Mouse (Mus musculus): ENCODE data around the gene Relt. TPM values are rescaled to one million over a fixed set of nuclear protein-coding genes. Genes with fewer than 3 reads are reported as not detected.

Relt gene
- total RNA-seq, 2 experiments from 2014 or later: 2.8 to 6.7 TPM

DNA sequence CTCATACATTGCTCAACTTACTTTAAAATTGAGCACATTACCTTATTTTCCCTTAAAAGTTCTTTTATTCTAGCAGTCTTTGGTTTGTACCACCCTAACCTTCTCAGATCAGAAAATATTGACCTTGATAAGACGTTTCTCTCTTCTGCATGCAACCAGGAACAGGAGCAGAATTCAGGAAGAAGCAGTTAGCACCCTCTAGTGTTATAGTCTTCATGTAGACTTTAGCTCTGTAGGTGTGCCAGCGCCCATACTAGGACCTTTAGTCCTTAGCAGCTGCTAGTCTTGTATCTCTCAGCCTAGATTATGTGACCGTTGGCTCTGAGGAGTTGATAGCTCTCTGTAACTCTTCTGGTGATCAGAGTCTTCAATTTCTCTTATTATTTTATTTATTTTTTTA lies 64.4 kb downstream of the Relt start:
- DNase-seq: no peak

Small RNA genes lying within 50 kb of the gene (microRNA-seq; reads per million reads assigned to microRNA genes)
- 224 reads per million, percentile 55 among the genes with 10 or more reads in this experiment for gene Mir3102

Other genes starting within 250 kb of the Relt start
- gene Plekhb1, start 201.0 kb downstream of the Relt start, total RNA-seq (2021): 1 to 10 TPM; 4.3 to 5.4 TPM
- 10 to 100 TPM; 46.7 to 51.2 TPM for gene Fam168a, start 156.8 kb downstream of the Relt start, total RNA-seq (2021)
- gene Arhgef17, start 68.7 kb upstream of the Relt start, total RNA-seq (2021): 10 to 100 TPM; 35.2 to 43.2 TPM
- gene P2ry6, start 111.2 kb upstream of the Relt start, total RNA-seq (2021): 1 to 10 TPM; 3.8 to 4.2 TPM
- gene P2ry2, start 149.4 kb upstream of the Relt start, total RNA-seq (2021): 1 to 10 TPM; 5.5 to 7.2 TPM
- 10 to 100 TPM; 22.1 to 30.2 TPM for gene Fchsd2, start 229.4 kb upstream of the Relt start, total RNA-seq (2021)

Measured in adrenal gland, postnatal 10 days (tissue).